Mouse (Mus musculus) E14TG2a.4 (cell line): ENCODE measurements around the gene Tubb4a.

Experiments
- CTCF ChIP-seq: conservative IDR thresholded peaks from 2 replicates; pipeline ENCODE4 v1.5.1; 2014; ENCODE audit warnings: low read length
- NANOG ChIP-seq: IDR thresholded peaks from 2 replicates; pipeline ENCODE4 v1.6.1; 2014; ENCODE audit warnings: borderline replicate concordance, low read length, mixed read lengths

- TF ChIP-seq CTCF (peak; percentile 53), NANOG (no peak)
These were observed 27.3 kb downstream of the Tubb4a start for GRCm38 (mm10) chr17:57060231-57060801.
